27 mouse cellular contexts compared by ENCODE assay signal in the genomic region with DNA sequence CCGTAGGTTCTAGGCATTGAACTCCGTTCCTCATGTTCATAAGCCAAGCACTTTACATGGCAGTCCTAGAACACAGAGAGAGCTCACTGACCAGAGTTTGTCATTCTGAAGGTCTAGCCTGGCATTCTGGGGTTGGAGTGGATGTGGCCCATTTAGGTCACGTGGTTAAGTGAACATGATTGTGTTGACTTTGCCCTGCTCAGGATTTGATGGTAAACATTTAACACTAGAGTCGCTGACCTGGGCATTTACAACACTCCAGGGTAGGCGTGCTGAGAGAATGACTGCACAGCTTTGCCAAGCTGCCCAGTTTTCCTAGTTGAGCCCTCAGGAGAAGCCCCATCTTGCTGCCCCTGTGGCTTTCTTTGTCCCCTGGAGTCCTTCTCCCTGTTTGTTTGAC. TPM values are rescaled to one million over a fixed set of nuclear protein-coding genes. Genes with fewer than 3 reads are reported as not detected.
DNase-seq lines count a peak whose midpoint lies in the region; ATAC-seq lines count a peak whose summit lies in the region.
"Had no signal": no experiment of that assay in that cellular context is flagged by ENCODE, and none has a peak within 500 bp of the region (broad histone marks: within the 10 kb centered on the region; RNA-seq: fewer than 3 reads in every experiment).

No protein-coding gene starts in this region.

- H3K9me3 ChIP-seq in liver, embryonic 16.5 days (replicated peaks; ENCODE audit: control insufficient read depth, low read length): no peaks in the 10 kb centered on the region
- no peaks in the 10 kb centered on the region for H3K9me3 ChIP-seq in liver, embryonic 12.5 days (replicated peaks)
- H3K9me3 ChIP-seq: forebrain, embryonic 10.5 days; forebrain, embryonic 13.5 days; G1E; heart, embryonic 10.5 days; heart, embryonic 13.5 days; hindbrain, embryonic 13.5 days had no signal

- no peaks in the 10 kb centered on the region for H3K27me3 ChIP-seq in liver, embryonic 16.5 days (ENCODE audit: control insufficient read depth, insufficient read depth, low read depth, low read length)
- peaks cover 10% of the 10 kb centered on the region for H3K27me3 ChIP-seq in liver, embryonic 12.5 days (replicated peaks)
- H3K27me3 ChIP-seq: CH12.LX; forebrain, embryonic 13.5 days; heart, embryonic 13.5 days; hindbrain, embryonic 13.5 days; Patski had no signal

- ATAC-seq in liver, embryonic 16.5 days (ENCODE audit: low read depth): peak; percentile 19; the same call in 1 of the 2 replicates
- ATAC-seq in liver, embryonic 12.5 days: no peak
- ATAC-seq: forebrain, embryonic 13.5 days; forebrain, embryonic 16.5 days; Patski had no signal

- DNase-seq in kidney, adult 11 months: peak; percentile 56
- no peak for DNase-seq in kidney, postnatal 4 days
- DNase-seq in kidney, adult 9 months: peak; percentile 55
- no peak for DNase-seq in kidney, postnatal 10 days
- no peak for DNase-seq in retina, postnatal 1 day
- DNase-seq: adrenal gland, postnatal 10 days; adrenal gland, postnatal 36 days; B cell, adult 2 months; cerebellum, adult 18-20 months; cerebellum, adult 9-10 months; cerebellum, postnatal 14 days; gastrocnemius, postnatal 10 days; gastrocnemius, postnatal 36 days; heart, adult 2 months; heart, postnatal 14 days; heart, postnatal 4 days had no signal

- WGBS in liver, embryonic 16.5 days (ENCODE audit: insufficient replicate concordance): 54% methylated on average over 5 of the region's 5 CpGs
- WGBS in liver, embryonic 12.5 days (ENCODE audit: insufficient replicate concordance): 64% methylated on average over 5 of the region's 5 CpGs

- no peaks in the 10 kb centered on the region for H3K36me3 ChIP-seq in liver, embryonic 16.5 days (ENCODE audit: control insufficient read depth, insufficient read depth)
- H3K36me3 ChIP-seq in liver, embryonic 12.5 days: no peaks in the 10 kb centered on the region
- H3K36me3 ChIP-seq: forebrain, embryonic 10.5 days; G1E; heart, embryonic 10.5 days; heart, embryonic 13.5 days; hindbrain, embryonic 13.5 days had no signal

- no peak overlapping the region for H3K27ac ChIP-seq in liver, embryonic 16.5 days (ENCODE audit: low read length)
- H3K27ac ChIP-seq in liver, embryonic 12.5 days: no peak overlapping the region
- H3K27ac ChIP-seq: forebrain, embryonic 10.5 days; forebrain, embryonic 13.5 days; heart, adult 2 months; heart, embryonic 10.5 days; heart, embryonic 13.5 days; hindbrain, embryonic 13.5 days had no signal

- no peaks in the 10 kb centered on the region for H3K4me1 ChIP-seq in liver, embryonic 16.5 days (ENCODE audit: control insufficient read depth, low read depth, low read length)
- 0 out of 2 replicates have a peak, but pooled peaks cover 9% of the 10 kb centered on the region for H3K4me1 ChIP-seq in liver, embryonic 12.5 days

- H3K9ac ChIP-seq in liver, embryonic 16.5 days (ENCODE audit: low read depth, low read length): no peak overlapping the region
- H3K9ac ChIP-seq in liver, embryonic 12.5 days: no peak overlapping the region
- H3K9ac ChIP-seq: forebrain, embryonic 13.5 days; heart, embryonic 13.5 days; hindbrain, embryonic 13.5 days had no signal

- H3K4me3 ChIP-seq in liver, embryonic 16.5 days (ENCODE audit: low read depth, low read length): no peak overlapping the region
- H3K4me3 ChIP-seq in liver, embryonic 12.5 days: no peak overlapping the region
- H3K4me3 ChIP-seq: forebrain, embryonic 10.5 days; forebrain, embryonic 13.5 days; heart, adult 2 months; heart, embryonic 10.5 days; heart, embryonic 13.5 days; hindbrain, embryonic 13.5 days had no signal

- no peak overlapping the region for H3K4me2 ChIP-seq in liver, embryonic 16.5 days (ENCODE audit: low read depth, low read length)
- no peak overlapping the region for H3K4me2 ChIP-seq in liver, embryonic 12.5 days
- H3K4me2 ChIP-seq: forebrain, embryonic 13.5 days; heart, embryonic 13.5 days; hindbrain, embryonic 13.5 days had no signal

RNA-seq across cellular contexts. Expression of a gene that starts 60.0 kb away (rescaled TPM):
- 3.9 and 5.1 TPM in 2 replicates for polyA plus RNA-seq in liver, embryonic 16.5 days (2015; fragmentation: Nextera tagmentation; extraction: Ambion mirVana)
- 4.0 and 4.2 TPM in 2 replicates for polyA plus RNA-seq in liver, embryonic 12.5 days (2016; fragmentation: Nextera tagmentation; extraction: Ambion mirVana)

Comparison
In these comparisons a context has a peak if more than half of its experiments do, and no peak if none do; other contexts are left out.
1. DNase-seq: peak in kidney, adult 11 months (single experiment) and kidney, adult 9 months (single experiment); none in kidney, postnatal 4 days (0 of 2), kidney, postnatal 10 days (single experiment) and retina, postnatal 1 day (single experiment).